Mouse (Mus musculus): Measurements from ENCODE around the gene Pex11b.
"Not testable (repeated sequence)": the region's sequence is repeated elsewhere in the genome, so short reads cannot be mapped to it uniquely, and the experiment has no call there.

Gene Pex11b

GRCm38 (mm10) chr3:96623201-96623600 lies 12.0 kb upstream of the Pex11b start:
- DNase-seq (ENCODE audit: low read depth, low spot score), result peak; percentile 66

GRCm38 (mm10) chr3:96629729-96630600 lies 5.2 kb upstream of the Pex11b start, which contains the start of gene Rbm8a:
Gene Rbm8a (plus strand): TSS chr3:96629933.
- peak; percentile 99 for DNase-seq (ENCODE audit: low read depth, low spot score)

- no peak for DNase-seq (ENCODE audit: low read depth, low spot score)
These were observed 3.1 kb upstream of the Pex11b start for GRCm38 (mm10) chr3:96632058-96632457.

DNA sequence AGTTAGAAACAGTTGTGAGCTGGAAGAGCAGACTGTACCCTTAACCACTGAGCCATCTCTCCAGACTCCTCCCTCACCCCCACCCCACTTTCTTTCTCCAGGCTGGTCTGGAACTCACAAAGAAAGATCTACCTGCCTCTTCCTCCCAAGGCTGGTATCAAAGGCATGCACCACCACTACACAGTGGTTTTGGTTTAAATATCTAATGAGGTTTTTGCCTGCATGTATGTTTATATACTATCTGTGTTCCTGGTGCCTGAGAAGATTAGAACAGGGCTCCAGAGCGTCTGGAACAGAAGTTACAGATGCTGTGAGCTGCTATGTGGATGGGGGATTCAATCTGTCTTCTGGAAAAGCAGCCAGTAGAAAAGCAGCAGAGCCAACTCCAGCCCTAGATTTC lies 1.2 kb upstream of the Pex11b start:
- no peak for DNase-seq (ENCODE audit: low read depth, low spot score)

GRCm38 (mm10) chr3:96635906-96636305 lies 730 bp downstream of the Pex11b start:
- DNase-seq (ENCODE audit: low read depth, low spot score), result no peak

DNA sequence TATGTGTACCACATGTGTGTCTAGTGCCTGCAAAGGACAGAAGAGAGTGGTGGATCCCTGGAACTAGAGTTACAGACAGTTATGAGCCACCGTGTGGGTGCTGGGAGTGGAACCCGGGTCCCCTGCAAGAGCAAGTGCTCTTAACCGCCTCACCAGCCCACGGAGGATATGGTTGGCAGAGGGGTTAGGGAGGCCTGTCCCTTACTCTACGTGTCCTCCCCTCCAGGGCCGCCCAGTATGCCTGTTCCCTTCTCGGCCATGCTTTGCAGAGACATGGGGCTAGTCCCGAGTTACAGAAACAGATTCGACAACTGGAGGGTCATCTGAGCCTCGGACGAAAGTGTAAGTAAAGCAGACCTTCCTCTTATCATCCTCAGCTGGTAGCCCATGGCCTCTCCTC lies 1.3 kb downstream of the Pex11b start:
- no peak for DNase-seq (ENCODE audit: low read depth, low spot score)

- peak; percentile 83 for DNase-seq (ENCODE audit: low read depth, low spot score)
These were observed 4.0 kb downstream of the Pex11b start for GRCm38 (mm10) chr3:96639219-96639618.

GRCm38 (mm10) chr3:96645018-96645649 lies 10.0 kb downstream of the Pex11b start, which contains the start of gene Itga10:
Gene Itga10 (plus strand): TSS chr3:96645584.
- peak; percentile 65 for DNase-seq (ENCODE audit: low read depth, low spot score)

- DNase-seq (ENCODE audit: low read depth, low spot score), result no peak
These were observed 12.2 kb downstream of the Pex11b start for GRCm38 (mm10) chr3:96647365-96647764.

- DNase-seq (ENCODE audit: low read depth, low spot score), result no peak
These were observed 25.7 kb downstream of the Pex11b start for GRCm38 (mm10) chr3:96660901-96661300.

- no peak for DNase-seq (ENCODE audit: low read depth, low spot score)
These were observed 27.6 kb downstream of the Pex11b start for GRCm38 (mm10) chr3:96662731-96663316.

- peak; percentile 98 for DNase-seq (ENCODE audit: low read depth, low spot score)
These were observed 28.5 kb downstream of the Pex11b start for GRCm38 (mm10) chr3:96663432-96664239.

- DNase-seq (ENCODE audit: low read depth, low spot score), result not testable (repeated sequence)
These were observed 30.7 kb downstream of the Pex11b start for GRCm38 (mm10) chr3:96665732-96666363.

DNA sequence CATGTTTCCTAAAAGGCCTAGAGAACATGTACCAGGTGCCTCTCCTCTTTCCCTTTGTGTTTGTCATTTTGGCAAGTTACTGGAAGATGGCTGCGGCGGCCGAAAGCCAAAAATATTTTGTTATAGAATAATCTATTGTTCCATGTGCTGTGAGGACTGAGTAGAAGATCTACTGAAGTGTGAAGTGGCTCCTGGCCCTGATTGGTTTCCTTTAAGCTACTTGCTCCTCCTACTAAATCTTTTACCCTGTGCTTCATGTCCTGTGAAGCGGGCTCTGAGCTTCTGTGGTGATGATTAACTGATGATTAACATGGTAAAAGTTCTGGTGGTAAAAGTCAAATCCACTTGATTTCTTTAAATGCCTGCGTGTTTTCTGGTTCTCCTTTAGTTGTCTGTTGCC lies 31.7 kb downstream of the Pex11b start:
- DNase-seq (ENCODE audit: low read depth, low spot score), result no peak

GRCm38 (mm10) chr3:96667316-96667715 lies 32.1 kb downstream of the Pex11b start:
- peak; percentile 83 for DNase-seq (ENCODE audit: low read depth, low spot score)

- DNase-seq (ENCODE audit: low read depth, low spot score), result no peak
These were observed 33.4 kb downstream of the Pex11b start for GRCm38 (mm10) chr3:96668424-96669067.

- peak; percentile 98 for DNase-seq (ENCODE audit: low read depth, low spot score)
These were observed 34.7 kb downstream of the Pex11b start, which contains the start of gene Ankrd35 for GRCm38 (mm10) chr3:96669727-96670468. Gene Ankrd35 (plus strand): TSS chr3:96670131.

GRCm38 (mm10) chr3:96671519-96671918 lies 36.3 kb downstream of the Pex11b start:
- no peak for DNase-seq (ENCODE audit: low read depth, low spot score)

GRCm38 (mm10) chr3:96673514-96673913 lies 38.3 kb downstream of the Pex11b start:
- no peak for DNase-seq (ENCODE audit: low read depth, low spot score)

GRCm38 (mm10) chr3:96674442-96674841 lies 39.3 kb downstream of the Pex11b start:
- DNase-seq (ENCODE audit: low read depth, low spot score), result peak; percentile 52
